Mouse (Mus musculus) adipocyte (in vitro differentiated cells): Measurements from ENCODE around the gene Gdf15.

Experiments
- DNase-seq: peaks from one replicate; pipeline ENCODE4 v3.0.0-alpha.2; 2016; ENCODE audit warnings: low spot score

Gene Gdf15

DNA sequence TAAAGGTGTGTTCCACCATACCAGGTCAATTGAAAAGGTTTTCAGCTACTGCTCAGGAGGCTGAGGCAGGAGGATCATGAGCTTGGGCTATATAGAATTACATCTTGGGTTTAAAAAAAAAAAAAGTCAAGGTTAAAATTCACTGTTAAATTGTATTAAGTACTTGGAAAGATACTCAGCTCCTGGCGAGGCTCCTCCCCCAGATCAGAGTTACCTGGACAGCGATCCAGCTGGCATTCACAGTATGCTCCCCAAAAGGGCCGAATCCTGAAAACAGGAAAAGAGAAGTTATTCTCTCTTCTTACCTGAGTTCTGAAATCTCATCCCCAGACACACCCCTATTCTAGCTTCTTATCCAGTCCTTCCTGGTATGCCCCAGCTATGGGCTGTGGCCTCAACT, 25.0 kb upstream of the Gdf15 start:
- DNase-seq: no peak

DNA sequence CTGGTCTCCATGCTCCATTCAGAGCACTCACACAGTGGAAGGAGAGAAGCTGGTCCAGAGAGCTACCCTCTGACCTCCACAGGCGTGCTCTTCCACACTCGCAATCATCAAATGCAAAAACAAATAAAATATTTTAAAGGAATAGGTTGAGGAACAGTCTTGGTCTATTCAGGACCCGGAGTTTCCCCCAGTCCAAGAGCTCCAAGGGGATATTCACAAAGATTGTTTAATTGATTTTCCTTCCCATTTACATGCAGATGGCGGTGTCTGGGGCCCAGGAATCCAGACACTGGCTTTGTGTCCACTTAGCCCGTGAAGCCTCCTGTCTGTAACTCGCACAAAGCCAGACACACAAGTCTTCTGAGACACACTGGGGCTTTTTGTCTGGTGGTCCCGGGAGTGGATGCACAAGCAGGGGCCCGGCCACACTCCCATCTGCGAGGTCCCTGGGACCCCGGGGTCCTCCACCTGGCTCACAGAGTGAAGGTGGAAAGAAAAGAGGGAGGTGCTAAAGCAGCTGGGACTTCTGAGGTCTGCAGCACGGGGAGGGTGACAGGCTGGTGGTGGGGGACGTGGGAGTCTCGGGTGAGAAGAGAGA, 24.0 kb upstream of the Gdf15 start:
- DNase-seq: no peak

DNA sequence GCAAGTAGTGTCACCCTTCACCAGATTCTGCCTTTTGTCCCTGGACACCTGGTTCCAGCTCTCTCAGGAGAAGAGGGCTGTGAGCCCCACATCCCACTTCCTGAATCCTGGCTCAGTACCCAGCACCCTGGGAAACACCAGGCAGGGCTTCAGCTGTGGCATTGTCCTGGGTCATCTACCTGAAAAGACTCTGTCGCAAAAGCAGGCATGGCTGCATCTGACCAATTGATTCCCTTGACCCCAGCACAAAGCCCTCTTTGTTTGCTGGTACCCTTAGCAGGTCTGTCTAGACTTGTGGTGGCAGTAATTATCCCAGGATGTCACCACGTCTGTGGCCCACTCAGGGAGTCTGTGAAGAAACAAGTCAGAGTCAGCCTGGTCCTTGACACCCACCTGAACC, 23.2 kb upstream of the Gdf15 start:
- DNase-seq: no peak

DNA sequence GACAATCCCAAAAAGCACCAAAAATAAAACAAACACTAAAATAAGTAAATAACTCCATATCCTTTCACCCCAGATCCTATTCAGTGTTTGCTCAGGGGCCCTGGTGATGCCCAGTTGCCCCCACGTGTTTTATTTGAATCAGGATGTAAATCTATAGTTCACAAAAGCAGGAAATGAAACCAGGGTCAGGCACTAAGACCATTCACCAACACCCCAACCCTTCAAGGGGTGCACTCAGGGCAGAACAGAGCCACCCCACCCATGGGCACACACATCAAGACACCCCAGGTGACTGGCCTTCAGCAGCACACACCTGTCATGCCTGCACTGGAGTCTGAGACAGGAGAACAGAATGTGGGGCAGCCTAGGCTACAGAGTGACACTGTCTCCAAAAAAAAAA, 21.9 kb upstream of the Gdf15 start:
- no peak for DNase-seq

DNA sequence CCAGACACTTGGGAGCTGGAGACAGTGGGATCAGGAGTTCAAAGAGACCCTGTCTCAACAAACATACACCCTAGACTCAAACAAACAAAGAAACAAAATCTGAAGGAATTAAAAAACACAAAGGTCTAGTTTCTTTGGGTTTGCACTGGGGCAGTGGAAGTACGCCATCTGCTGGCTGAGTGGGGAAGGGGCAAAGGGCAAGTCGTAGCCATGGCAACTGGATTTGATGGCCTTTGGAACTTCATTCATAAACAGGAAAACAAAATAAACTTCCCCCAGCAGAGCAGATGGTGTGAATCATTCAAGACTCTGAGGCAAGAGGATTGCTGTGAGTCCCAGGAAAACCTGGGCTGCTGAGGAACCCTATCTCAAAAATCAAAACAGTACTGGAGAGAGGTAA, 21.0 kb upstream of the Gdf15 start:
- peak; percentile 89 for DNase-seq

DNA sequence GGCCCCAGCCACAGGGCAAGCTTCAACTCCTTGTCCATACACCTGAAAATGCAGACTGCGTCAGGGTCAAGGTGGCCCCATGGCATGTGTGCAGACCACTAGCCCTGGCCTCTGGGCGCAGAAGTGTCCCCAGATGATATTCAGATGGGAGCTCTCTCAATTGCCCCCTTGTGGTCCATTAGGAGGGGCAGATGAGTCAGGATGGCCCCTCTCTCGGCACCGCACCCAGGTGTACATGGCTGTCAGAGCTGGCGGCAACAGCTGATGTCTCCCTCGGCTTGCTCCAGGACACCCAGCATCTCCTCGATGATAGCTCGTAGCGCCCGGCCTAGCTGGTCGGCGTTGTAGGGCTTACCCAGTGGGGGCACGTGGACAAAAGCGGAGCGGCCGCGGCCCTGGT, 18.1 kb upstream of the Gdf15 start:
- DNase-seq: no peak

DNA sequence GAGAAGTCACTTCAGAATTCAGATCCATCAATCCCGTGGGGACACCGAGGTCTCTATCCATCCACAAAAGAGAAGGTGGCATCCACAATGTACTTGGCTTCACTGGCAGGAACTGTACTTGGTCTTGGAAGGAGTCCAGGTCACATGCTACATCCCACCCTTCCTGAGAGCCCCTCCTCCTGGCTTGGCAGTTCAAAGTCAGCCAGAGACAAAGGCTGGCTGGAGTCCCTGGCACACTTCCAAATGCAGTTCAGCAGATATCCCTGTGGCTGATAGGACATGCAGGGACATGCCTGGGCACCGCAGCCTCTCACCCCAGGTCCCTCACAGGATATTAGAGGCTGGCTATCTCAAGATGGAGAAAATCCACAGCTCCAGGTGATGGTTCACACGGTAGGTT, 17.1 kb upstream of the Gdf15 start:
- DNase-seq: peak; percentile 65

DNA sequence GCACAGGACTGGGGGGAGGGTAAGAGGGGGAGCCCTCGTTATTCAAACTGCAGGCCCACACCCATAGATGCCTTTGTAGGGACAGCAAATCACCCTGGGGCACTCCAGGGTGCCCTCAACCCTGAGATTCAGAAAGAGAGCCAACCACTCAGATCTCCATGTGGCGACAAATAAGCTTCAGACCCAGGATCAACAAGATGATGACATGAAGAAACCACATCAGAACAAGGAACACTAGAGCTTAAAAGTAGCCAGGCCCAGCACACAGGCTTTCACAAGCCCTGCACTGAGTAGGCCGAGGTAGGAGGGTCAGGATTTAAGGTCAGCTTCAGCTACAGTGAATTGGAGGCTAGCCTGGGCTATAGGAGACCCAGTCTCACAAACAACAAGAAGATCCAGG, 16.7 kb upstream of the Gdf15 start:
- DNase-seq: no peak

DNA sequence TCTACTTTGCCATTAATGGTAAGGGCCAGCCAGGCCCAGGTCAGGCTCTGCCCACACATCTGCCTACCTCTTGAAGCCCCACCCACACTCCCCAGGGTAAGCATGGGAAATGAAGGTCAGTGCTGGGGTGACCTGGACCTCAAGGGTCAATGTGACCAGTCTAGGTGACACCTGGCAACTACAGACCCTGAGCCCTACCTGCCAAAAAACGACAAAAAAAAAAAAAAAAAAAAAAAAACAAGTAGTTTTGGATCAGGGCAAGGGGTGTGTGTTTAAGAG, 15.8 kb upstream of the Gdf15 start:
- no peak for DNase-seq

DNA sequence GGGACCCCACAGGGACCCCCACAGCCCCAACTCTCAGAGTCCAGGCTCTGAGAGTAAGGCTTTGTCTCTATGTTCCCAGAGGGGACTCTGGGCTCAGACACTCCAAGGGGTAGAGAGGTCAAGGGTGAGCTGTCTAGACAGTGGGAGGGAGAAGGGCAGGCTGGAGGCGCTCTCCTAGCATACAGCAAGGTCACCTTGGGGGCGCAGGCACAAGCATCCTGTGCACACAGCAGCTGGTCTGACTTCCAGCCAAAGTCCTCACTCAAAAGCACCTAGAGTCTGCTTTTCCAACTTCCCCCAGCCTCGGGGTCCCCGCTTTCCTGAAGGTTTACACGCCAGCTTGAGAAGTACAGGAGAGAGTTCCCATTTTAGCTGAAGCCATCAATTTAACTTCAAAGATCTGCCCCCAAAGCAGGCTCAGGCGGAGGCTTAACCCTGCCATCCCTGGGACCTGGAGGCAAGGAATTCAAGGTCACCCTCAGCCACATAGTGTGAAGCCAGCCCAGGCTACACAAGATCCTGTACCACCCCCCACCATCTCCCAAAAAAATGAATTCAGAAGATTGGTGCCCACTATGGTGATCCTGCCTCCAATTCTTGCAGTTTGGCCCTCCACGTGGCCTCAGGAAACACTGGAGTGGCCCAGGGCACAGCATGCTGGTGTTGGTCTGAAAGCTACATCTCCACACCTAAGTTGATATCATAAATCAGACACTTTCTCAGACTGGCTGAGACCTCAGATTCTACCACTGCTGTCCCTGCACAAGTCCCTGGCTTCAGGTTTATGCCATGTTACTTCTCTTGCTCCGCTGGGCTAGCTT, 15.3 kb upstream of the Gdf15 start:
- DNase-seq: no peak

DNA sequence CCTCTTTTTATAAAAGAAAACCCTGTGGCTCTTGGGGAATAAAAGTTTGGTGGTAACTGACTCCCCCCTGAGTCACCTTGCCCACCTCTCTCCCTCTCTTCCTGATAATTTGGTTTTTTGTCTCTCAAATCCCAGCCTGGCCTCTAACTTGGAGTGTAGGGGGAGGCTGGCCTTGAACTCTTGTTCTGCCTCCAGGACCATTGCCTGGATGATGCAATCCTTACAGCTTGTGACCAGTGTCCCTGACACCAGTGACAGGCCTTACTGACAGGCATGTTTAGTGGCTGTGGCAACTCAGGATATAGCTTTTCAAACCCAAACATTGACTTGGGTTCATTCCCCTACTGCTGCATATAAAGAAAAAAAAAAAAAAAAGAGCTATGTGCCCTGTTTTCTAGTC, 14.5 kb upstream of the Gdf15 start:
- DNase-seq: peak; percentile 44

DNA sequence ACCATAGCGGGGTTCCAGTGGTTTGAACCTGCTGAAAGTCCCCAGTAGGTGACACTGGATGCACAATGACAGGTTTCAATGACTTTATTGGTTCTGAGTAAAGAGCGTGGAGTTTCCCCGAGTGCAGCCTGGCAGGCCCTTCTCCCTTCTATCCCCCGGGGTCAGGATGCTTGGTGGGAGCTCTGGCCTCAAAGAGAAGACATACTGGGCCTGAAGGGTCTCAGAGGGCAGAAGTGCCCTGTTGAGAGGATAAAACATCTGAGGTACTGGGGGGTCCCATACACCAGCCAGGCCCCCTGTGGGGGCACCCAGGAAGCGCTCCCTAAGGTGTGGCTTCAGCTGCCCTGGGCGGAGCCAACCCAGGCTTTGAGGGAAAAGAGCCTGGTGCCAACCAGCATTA, 14.1 kb upstream of the Gdf15 start:
- DNase-seq: no peak

DNA sequence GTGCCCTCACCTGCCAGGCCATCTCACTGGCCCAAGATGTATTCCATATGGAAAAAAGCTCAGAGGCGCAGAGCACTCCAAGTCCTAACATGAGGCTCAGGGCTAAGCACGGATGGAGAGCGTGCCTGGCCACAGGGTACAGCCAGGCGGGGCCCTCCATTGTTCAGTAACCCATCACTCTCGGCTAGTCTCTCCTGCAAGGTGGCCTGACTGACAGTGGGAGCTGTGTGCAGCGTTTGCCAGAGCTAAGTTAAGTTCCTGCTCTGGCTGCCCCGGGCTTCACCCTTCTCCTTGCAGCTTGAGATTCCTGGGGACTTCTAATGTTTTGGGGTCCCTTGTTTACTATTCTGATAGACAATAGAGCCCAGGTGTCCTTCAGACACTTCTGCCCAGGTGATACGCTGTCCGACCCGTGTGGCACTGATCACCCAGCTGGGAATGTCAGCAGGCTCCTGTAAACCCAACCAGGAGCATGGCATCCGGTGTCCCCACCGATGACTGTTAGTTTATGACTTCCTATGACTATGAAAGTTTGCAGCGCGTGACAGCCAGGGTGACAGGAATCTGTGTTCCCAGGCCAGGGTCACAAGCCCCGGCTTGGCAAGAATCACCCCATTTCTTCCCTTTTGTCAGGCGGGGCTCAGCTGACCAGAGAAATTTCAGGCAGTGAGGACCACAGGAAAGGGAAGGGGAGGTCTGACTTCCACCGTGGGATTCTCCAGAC, 13.4 kb upstream of the Gdf15 start:
- no peak for DNase-seq

DNA sequence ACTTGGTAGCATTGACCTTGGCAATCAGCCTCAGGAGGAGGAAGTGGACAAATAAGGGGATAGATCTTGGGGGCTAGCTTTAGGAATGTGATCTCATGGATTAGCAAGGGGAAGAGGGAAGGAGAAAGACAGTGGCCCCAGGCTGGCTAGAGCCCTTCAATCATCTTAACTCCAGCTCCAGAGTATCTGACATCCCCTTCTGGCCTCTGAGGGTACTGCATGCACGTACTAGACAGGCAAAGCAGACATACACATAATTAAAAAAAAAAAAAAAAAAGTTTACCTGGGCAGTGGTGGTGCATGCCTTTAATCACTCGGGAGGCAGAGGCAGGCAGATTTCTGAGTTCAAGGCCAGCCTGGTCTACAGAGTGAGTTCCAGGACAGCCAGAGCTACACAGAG, 11.8 kb upstream of the Gdf15 start:
- DNase-seq: no peak

DNA sequence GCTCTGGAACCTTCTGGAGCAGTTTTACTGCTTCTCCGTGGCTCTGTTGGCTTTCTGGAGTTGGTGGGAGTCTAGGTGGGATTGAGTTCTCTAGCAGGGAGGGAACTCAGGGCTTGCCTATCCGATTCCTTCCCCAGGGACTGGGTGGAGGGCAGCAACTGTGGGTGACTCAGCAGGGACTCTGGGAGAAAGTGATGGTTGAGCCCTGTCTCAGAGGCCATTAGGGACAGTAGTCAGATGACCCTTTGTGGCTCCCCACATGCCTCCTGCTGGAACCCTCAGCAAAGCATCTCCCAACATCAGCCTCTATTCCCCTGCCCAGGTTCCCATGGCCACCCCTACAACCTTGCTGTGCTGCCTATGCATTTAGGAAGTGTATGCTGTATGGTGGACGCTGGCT, 10.8 kb upstream of the Gdf15 start:
- no peak for DNase-seq

DNA sequence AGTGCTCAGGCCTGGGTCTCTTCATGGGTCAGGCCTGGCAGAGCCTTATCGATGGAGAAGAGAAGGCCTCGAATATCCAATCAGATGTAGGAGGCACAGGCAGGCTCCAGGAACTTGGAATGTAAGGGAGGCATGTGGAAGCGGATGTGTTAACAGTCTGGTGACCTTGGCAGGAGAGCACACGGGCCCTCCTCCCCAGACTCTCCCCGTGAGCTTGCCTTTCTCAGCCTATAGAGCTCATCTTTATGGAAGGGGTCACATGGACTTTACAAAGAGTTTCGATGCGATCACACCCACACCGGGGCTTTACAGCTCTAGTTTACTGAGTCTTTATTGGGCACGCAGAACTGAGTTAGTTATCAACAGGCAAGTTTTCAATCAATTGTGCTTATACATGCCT, 6.5 kb upstream of the Gdf15 start:
- DNase-seq: no peak

DNA sequence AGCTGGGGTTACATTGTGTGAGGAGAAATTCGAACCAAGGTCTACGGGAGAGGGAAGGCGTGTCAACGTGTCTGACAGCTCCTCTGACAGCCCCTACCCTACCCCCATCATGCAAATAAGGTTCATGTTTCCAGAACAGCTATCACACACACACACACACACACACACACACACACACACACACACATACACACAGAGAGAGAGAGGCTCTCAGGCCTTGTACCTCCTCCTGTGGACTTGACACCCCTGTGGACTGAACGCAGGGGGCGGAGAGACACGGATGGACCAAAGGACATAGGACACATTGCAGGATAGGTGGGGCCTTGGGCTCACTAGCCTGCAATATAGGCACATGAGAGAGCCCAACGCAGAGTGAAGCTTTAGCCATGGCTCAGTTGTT, 4.6 kb upstream of the Gdf15 start:
- no peak for DNase-seq

DNA sequence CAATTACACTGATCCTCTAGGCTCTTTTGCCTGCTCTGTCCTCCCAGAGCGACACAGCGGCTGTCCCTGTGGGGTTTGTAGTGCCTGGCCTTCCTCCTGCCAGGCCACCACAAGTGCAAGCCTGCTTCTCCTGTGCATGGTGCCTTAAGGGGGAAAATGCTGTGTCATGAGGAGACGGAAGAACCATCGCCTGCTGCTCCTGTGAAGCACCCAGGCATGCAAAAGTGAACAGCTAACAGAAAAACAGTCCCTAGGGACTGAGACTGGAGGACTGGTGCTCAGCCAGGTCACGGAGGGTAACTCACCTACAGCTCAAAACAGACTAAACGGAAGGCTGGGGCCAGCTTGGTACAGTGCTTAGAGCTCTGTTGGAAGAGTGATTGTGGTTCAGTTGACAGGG, 3.3 kb upstream of the Gdf15 start:
- DNase-seq: no peak

DNA sequence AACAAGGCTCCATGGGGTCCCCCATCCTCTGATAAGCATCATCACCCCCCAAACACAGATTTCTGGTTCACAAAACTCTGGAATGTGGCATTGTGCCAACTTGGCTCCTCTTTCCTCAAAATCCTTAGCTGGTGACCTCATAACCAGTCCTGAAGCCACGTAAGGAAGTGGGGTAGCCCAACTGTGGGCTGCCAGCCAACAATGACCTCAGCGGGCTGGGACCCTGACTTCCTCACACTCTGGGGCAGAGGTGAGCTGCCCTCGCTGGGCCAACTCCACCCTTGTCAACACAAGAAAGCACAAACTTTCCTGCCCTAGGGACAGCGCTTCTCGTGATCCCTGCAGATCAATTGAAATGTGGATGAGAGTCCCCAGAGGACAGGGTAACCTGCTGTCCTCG, 1.8 kb upstream of the Gdf15 start:
- peak; percentile 63 for DNase-seq

DNA sequence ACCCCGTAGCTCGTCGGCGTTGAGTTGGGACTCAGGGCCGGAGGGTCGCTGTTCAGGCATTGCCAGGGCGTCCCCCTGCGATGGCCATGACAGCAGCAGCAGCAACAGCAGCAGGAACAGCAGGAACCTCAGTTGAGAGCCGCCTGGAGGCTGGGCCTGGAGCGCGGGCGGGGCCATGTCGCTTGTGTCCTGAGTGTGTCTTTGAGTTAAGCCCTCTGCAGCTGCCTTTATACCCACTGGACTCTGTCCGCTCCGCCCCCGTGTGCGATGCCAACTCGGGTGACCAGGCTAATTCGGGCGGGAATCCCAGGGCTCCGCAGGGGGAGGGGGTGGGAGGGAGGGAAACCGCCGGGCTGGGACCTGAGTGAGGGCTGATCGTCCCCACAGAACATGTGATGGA, 820 bp downstream of the Gdf15 start:
- no peak for DNase-seq

DNA sequence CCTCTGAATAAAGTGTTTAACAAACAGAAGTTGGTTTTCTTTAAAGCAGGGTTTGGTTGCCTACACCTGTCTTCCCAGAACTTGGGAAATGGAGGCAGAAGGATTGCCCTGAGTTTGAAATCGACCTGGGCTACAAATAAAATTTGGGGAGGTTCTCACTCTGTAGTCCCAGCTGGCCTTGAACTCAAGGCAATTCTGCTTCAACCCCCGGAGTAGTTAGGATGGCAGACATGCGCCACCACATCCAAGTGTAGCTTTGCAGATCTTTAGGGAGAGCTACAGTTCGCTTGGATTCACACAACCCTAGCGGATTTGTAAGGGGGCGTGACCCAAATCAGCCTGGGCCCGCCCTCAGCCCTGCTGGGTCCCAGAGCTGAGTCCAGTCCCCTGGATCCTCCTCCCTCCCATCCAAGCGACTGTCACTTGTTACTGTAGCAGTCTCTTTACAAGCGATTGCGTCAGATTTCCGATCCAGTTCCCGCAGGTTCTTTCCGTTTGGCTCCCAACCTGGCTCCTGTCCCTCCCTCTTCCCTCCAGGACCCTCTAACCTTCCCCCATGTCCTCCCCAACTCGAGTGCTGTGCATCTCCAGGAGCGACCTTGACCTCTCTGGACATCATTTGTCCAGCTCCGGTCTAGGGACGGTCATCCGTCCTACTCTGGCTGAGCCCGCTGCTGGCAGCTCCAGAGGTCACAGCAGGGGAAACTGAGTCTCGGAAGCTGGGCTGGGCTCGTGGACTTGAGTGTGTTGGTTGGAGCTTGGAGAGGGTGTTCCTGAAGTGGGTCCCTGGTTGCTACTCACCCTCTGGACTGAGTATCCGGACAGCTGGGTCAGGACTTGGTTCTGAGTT, 1.5 kb downstream of the Gdf15 start:
- peak; percentile 58 for DNase-seq
